27 mouse cellular contexts compared by ENCODE assay signal in the genomic region with DNA sequence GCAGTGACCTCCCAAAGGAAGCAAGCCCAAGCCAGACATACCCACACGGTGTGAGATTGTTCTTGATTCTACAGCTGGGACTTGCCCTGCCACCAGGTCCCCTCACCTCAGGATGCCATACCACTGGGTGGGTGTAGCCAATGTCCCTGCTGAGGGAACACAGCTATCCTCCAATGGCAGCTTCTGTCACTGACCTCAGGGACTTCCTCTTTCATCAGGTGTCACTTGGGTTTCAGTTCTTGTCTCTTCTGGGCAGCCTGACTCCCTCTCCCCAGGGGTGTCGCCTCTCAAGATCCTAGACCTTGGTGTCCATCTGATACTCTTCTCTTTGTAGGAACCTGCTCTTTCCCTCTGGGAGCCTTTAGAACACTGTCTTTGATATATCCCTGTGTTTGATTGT. TPM values are rescaled to one million over a fixed set of nuclear protein-coding genes. Genes with fewer than 3 reads are reported as not detected.
DNase-seq lines count a peak whose midpoint lies in the region; ATAC-seq lines count a peak whose summit lies in the region.
"Had no signal": no experiment of that assay in that cellular context is flagged by ENCODE, and none has a peak within 500 bp of the region (broad histone marks: within the 10 kb centered on the region; RNA-seq: fewer than 3 reads in every experiment).

No protein-coding gene starts in this region.

- no peak overlapping the region for H3K27ac ChIP-seq in liver, embryonic 11.5 days (ENCODE audit: low read depth, low read length)
- no peak overlapping the region for H3K27ac ChIP-seq in midbrain, embryonic 16.5 days (ENCODE audit: low read length)
- no peak overlapping the region for H3K27ac ChIP-seq in kidney, embryonic 14.5 days (ENCODE audit: low read depth, low read length)
- H3K27ac ChIP-seq: embryonic facial prominence, embryonic 10.5 days; embryonic facial prominence, embryonic 13.5 days; forebrain, embryonic 12.5 days; forebrain, embryonic 15.5 days; heart, adult 2 months; heart, embryonic 10.5 days; heart, embryonic 13.5 days; hindbrain, embryonic 14.5 days; hindbrain, postnatal 0 days had no signal

- no peaks in the 10 kb centered on the region for H3K36me3 ChIP-seq in liver, embryonic 11.5 days (ENCODE audit: control insufficient read depth, insufficient read depth, low read length)
- H3K36me3 ChIP-seq in midbrain, embryonic 16.5 days (ENCODE audit: control insufficient read depth, insufficient read depth, low read length): no peaks in the 10 kb centered on the region
- no peaks in the 10 kb centered on the region for H3K36me3 ChIP-seq in kidney, embryonic 14.5 days (ENCODE audit: control insufficient read depth, insufficient read depth, low read length)
- H3K36me3 ChIP-seq: embryonic facial prominence, embryonic 10.5 days; embryonic facial prominence, embryonic 13.5 days; forebrain, embryonic 12.5 days; forebrain, embryonic 15.5 days; heart, embryonic 10.5 days; heart, embryonic 13.5 days had no signal

- no peak overlapping the region for H3K4me3 ChIP-seq in liver, embryonic 11.5 days (ENCODE audit: low read depth, low read length)
- H3K4me3 ChIP-seq in midbrain, embryonic 16.5 days (ENCODE audit: low read depth, low read length): no peak overlapping the region
- no peak overlapping the region for H3K4me3 ChIP-seq in kidney, embryonic 14.5 days (ENCODE audit: low read length)
- H3K4me3 ChIP-seq: embryonic facial prominence, embryonic 10.5 days; embryonic facial prominence, embryonic 13.5 days; erythroblast, embryonic 14.5 days; forebrain, embryonic 12.5 days; forebrain, embryonic 15.5 days; heart, adult 2 months; heart, embryonic 10.5 days; heart, embryonic 13.5 days had no signal

- 0 out of 2 replicates have a peak, but pooled peaks cover 4% of the 10 kb centered on the region for H3K4me1 ChIP-seq in liver, embryonic 11.5 days (replicated peaks; ENCODE audit: control insufficient read depth, insufficient read depth, low read length)
- no peaks in the 10 kb centered on the region for H3K4me1 ChIP-seq in midbrain, embryonic 16.5 days (ENCODE audit: control insufficient read depth, insufficient read depth, low read length)
- H3K4me1 ChIP-seq in kidney, embryonic 14.5 days (ENCODE audit: control insufficient read depth, insufficient read depth, low read length): peaks cover 12% of the 10 kb centered on the region

- no peak overlapping the region for H3K4me2 ChIP-seq in liver, embryonic 11.5 days
- H3K4me2 ChIP-seq in midbrain, embryonic 16.5 days (ENCODE audit: low read length): no peak overlapping the region
- no peak overlapping the region for H3K4me2 ChIP-seq in kidney, embryonic 14.5 days (replicated peaks; ENCODE audit: low read depth, low read length)
- H3K4me2 ChIP-seq: embryonic facial prominence, embryonic 13.5 days; forebrain, embryonic 12.5 days; forebrain, embryonic 15.5 days; heart, embryonic 13.5 days; hindbrain, embryonic 14.5 days had no signal

- 73% methylated on average over 2 of the region's 2 CpGs for WGBS in liver, embryonic 11.5 days
- 81% methylated on average over 2 of the region's 2 CpGs for WGBS in midbrain, embryonic 16.5 days
- WGBS in kidney, embryonic 14.5 days: 77% methylated on average over 2 of the region's 2 CpGs

- ATAC-seq in common myeloid progenitor, adult 5-6 weeks (replicated peaks; ENCODE audit: low read depth, poor library complexity, severe bottlenecking): peak; percentile 61
- ATAC-seq in megakaryocyte progenitor cell, adult 5-6 weeks (replicated peaks; ENCODE audit: poor library complexity): peak; percentile 81
- no peak for ATAC-seq in liver, embryonic 11.5 days (replicated peaks; ENCODE audit: low FRiP score)
- ATAC-seq in midbrain, embryonic 16.5 days: no peak
- ATAC-seq in kidney, embryonic 14.5 days (ENCODE audit: low FRiP score, low TSS enrichment): no peak
- ATAC-seq: forebrain, embryonic 15.5 days; hindbrain, postnatal 0 days had no signal

- no peaks in the 10 kb centered on the region for H3K27me3 ChIP-seq in liver, embryonic 11.5 days (replicated peaks; ENCODE audit: control insufficient read depth, insufficient read depth, low read length)
- no peaks in the 10 kb centered on the region for H3K27me3 ChIP-seq in midbrain, embryonic 16.5 days (ENCODE audit: control insufficient read depth, insufficient read depth, low read depth, low read length)
- no peaks in the 10 kb centered on the region for H3K27me3 ChIP-seq in kidney, embryonic 14.5 days (ENCODE audit: control insufficient read depth, insufficient read depth, low read length)
- H3K27me3 ChIP-seq: embryonic facial prominence, embryonic 13.5 days; forebrain, embryonic 12.5 days; forebrain, embryonic 15.5 days; heart, embryonic 13.5 days had no signal

- peak; percentile 3 to 4 for DNase-seq in B cell, adult 2 months
- DNase-seq in liver, embryonic 11.5 days (ENCODE audit: low spot score): no peak
- DNase-seq: adrenal gland, adult 2 months; adrenal gland, postnatal 14 days; cerebellum, adult 11 months; cerebellum, adult 2 months; cerebellum, adult 9-11 months; cerebellum, postnatal 25 days; embryo, embryonic 11 days; gastrocnemius, postnatal 25 days; heart, adult 2 months; heart, postnatal 14 days; heart, postnatal 4 days had no signal

- no peak overlapping the region for H3K9ac ChIP-seq in liver, embryonic 11.5 days (ENCODE audit: low read depth, low read length)
- no peak overlapping the region for H3K9ac ChIP-seq in midbrain, embryonic 16.5 days (ENCODE audit: low read depth, low read length)
- no peak overlapping the region for H3K9ac ChIP-seq in kidney, embryonic 14.5 days (ENCODE audit: low read depth, low read length)
- H3K9ac ChIP-seq: embryonic facial prominence, embryonic 13.5 days; forebrain, embryonic 12.5 days; forebrain, embryonic 15.5 days; heart, embryonic 13.5 days; hindbrain, embryonic 14.5 days had no signal

- no peaks in the 10 kb centered on the region for H3K9me3 ChIP-seq in liver, embryonic 11.5 days (ENCODE audit: control insufficient read depth, low read length)
- no peaks in the 10 kb centered on the region for H3K9me3 ChIP-seq in midbrain, embryonic 16.5 days (replicated peaks; ENCODE audit: control insufficient read depth, low read length, poor library complexity, severe bottlenecking)
- no peaks in the 10 kb centered on the region for H3K9me3 ChIP-seq in kidney, embryonic 14.5 days (ENCODE audit: control insufficient read depth, low read length)
- H3K9me3 ChIP-seq: embryonic facial prominence, embryonic 10.5 days; embryonic facial prominence, embryonic 13.5 days; forebrain, embryonic 12.5 days; forebrain, embryonic 15.5 days; heart, embryonic 10.5 days; heart, embryonic 13.5 days had no signal

RNA-seq across cellular contexts. Expression of gene Adamts2, which starts 28.6 kb away (rescaled TPM):
- not detected in 2 replicates for total RNA-seq in common myeloid progenitor, adult 5-6 weeks (2017)
- 0.17 TPM in 1 of 2 replicates, not detected in the other for total RNA-seq in megakaryocyte progenitor cell, adult 5-6 weeks (2015)
- not detected in 2 replicates for total RNA-seq in megakaryocyte progenitor cell, adult 5-6 weeks (2017)
- polyA plus RNA-seq in liver, embryonic 11.5 days (2014; fragmentation: Nextera tagmentation; extraction: Ambion mirVana): 3.4 and 4.2 TPM in 2 replicates
- polyA plus RNA-seq in midbrain, embryonic 16.5 days (2015; fragmentation: Nextera tagmentation; extraction: Ambion mirVana): 3.8 and 4.0 TPM in 2 replicates
- polyA plus RNA-seq in kidney, embryonic 14.5 days (2014; fragmentation: Nextera tagmentation; extraction: Ambion mirVana): 2.4 and 2.8 TPM in 2 replicates
- total RNA-seq: MEL had no signal
- polyA plus RNA-seq: erythroblast, embryonic 14.5 days had no signal

Comparison
In these comparisons a context has a peak if more than half of its experiments do, and no peak if none do; other contexts are left out.
1. ATAC-seq: peak in common myeloid progenitor, adult 5-6 weeks (single experiment) and megakaryocyte progenitor cell, adult 5-6 weeks (single experiment); none in liver, embryonic 11.5 days (single experiment), midbrain, embryonic 16.5 days (single experiment) and kidney, embryonic 14.5 days (single experiment).